Mouse (Mus musculus) intestine, embryonic 14.5 days (tissue): ENCODE measurements at regions not wholly inside any gene's neighbourhood (a gene's known extent, or its start where the extent isn't known, plus 50 kb on each side); places are given as distances from the start of the nearest gene placed in this dataset.
A peak's percentile ranks its signal among the peaks of the same experiment; 100 is the strongest.

Source experiments
- ATAC-seq: fragments of 200-750 bp; cut with Nextera tagmentation; replicated peaks from 2 replicates; pipeline ENCODE4 v1.8.0; 2017; ENCODE audit warnings: low read depth, moderate number of reproducible peaks, moderate TSS enrichment, moderate library complexity; ENCODE audit not compliant: low FRiP score, low TSS enrichment
- DNase-seq: peaks from one replicate; pipeline ENCODE4 v3.0.0-alpha.2; 2018; ENCODE audit warnings: low spot score
- H3K27ac ChIP-seq: fragments of 300-500 bp; sonication (generic); 2 replicates; pipeline ENCODE4 v1.5.1; 2014; ENCODE audit warnings: low read depth, mild to moderate bottlenecking, control low read depth
- H3K27me3 ChIP-seq: fragments of 300-500 bp; sonication (generic); replicated peaks from 2 replicates; pipeline ENCODE4 v1.6.1; 2014; ENCODE audit warnings: low read length, control low read depth; ENCODE audit not compliant: control insufficient read depth, insufficient read depth
- H3K36me3 ChIP-seq: fragments of 300-500 bp; sonication (generic); 2 replicates; pipeline ENCODE4 v1.6.1; 2014; ENCODE audit warnings: low read length, control low read depth; ENCODE audit not compliant: control insufficient read depth, insufficient read depth
- H3K4me1 ChIP-seq: fragments of 300-500 bp; sonication (generic); replicated peaks from 2 replicates; pipeline ENCODE4 v1.6.1; 2014; ENCODE audit warnings: low read length, control low read depth, mixed read lengths; ENCODE audit not compliant: control insufficient read depth, insufficient read depth
- H3K4me2 ChIP-seq: fragments of 300-500 bp; sonication (generic); 2 replicates; pipeline ENCODE4 v1.6.1; 2014; ENCODE audit warnings: low read length
- H3K4me3 ChIP-seq: fragments of 300-500 bp; sonication (generic); 2 replicates; pipeline ENCODE4 v1.5.1; 2014; ENCODE audit warnings: low read depth, low read length, control low read depth, mixed read lengths
- H3K9ac ChIP-seq: fragments of 300-500 bp; sonication (generic); 2 replicates; pipeline ENCODE4 v1.6.1; 2014; ENCODE audit warnings: mild to moderate bottlenecking, low read length
- H3K9me3 ChIP-seq: fragments of 300-500 bp; sonication (generic); 2 replicates; pipeline ENCODE4 v1.6.1; 2016; ENCODE audit warnings: low read length, control low read depth; ENCODE audit not compliant: control insufficient read depth
- WGBS: fragments of 180-500 bp; shearing (Covaris S2); extraction: QIAGEN DNeasy Blood & Tissue Kit; methylation state at CpG from one replicate; pipeline ENCODE4 v1.1.7; 2014; 5-methylcytosine and 5-hydroxymethylcytosine counted together

DNA sequence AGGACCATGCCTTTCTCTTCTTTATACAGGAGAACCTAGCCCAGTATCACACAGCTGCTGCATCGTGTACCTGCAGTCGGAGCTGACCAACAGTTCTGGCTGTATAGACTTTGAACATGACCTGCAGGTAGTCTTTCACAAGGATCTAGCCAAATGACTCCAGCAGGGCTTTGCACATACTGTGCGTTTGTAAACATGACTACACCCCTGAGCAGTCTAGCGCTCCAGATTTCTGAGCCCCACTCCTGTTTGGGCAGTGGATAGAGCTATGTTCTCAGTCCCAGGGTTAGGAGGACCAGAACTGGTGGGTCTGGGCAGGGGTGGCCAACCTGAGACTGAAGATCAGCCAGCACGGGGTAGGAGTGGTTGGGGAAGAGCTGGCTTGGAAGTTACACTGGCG is 74.6 kb downstream of the Tmem121 start:
- DNase-seq (no peak), ATAC-seq (no peak)
- Histone ChIP-seq H3K4me3 (no peak overlapping the region), H3K27ac (no peak overlapping the region), H3K27me3 (no peaks in the 10 kb centered on the region), H3K36me3 (no peaks in the 10 kb centered on the region), H3K9me3 (no peaks in the 10 kb centered on the region), H3K4me2 (no peak overlapping the region), H3K9ac (no peak overlapping the region), H3K4me1 (no peaks in the 10 kb centered on the region)
- WGBS, result 83% methylated on average over 6 of the region's 6 CpGs

DNA sequence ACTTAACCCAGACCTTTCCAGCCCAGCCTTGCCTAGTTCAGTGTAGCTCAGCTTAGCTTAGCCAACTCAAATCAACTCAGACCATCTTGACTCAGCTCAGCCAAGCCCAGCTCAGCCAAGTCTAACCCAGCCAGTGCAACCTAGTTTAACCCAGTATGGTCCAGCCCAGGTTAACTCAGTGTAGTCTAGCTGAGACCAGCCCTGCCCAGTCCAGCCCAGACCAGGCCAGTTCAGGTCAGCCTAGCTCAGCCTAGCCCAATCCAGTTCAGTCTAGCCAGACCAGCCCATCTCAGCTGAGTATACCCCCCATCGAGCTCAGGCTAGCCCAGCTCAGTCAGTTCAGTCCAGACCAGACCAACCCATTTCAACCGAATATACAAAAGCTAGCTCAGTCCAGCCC is 90.2 kb downstream of the Tmem121 start:
- Histone ChIP-seq H3K9ac (no peak overlapping the region), H3K27me3 (no peaks in the 10 kb centered on the region), H3K4me2 (no peak overlapping the region), H3K9me3 (no peaks in the 10 kb centered on the region), H3K4me1 (no peaks in the 10 kb centered on the region), H3K27ac (no peak overlapping the region), H3K4me3 (no peak overlapping the region), H3K36me3 (no peaks in the 10 kb centered on the region)
- 71% methylated on average over 2 of the region's 2 CpGs for WGBS
- peak; percentile 59; the same call in 1 of the 2 replicates for ATAC-seq
- DNase-seq, result no peak

DNA sequence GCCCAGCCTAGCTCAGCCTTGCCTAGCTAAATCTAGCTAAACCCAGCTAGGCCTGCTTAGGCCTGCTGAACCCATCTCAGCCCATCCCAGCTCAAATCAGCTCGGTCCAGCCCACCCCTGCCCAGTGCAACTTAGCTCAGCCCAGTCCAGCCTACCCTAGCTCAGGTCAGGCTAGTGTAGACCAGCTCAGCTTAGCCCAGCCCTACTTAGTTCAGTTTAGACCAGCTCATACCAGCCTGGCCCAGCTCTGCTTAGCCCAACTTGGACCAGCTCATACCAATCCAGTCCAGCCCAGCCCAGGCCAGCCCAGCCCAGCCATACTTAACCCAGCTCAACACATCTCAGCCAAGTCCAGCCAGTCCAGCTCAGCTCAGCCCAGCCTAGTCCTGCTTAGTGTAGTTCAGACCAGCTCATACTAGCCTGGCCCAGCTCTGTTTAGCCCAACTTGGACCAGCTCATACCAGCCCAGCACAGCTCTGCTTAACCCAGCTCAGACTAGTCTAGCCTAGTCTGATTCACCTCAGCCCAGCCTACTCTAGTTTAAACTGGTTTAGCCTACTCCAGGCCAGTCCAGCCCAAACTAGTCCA is 90.7 kb downstream of the Tmem121 start:
- no peak for DNase-seq
- Histone ChIP-seq H3K9ac (no peak overlapping the region), H3K9me3 (no peaks in the 10 kb centered on the region), H3K27me3 (no peaks in the 10 kb centered on the region), H3K27ac (no peak overlapping the region), H3K36me3 (no peaks in the 10 kb centered on the region), H3K4me1 (no peaks in the 10 kb centered on the region), H3K4me2 (no peak overlapping the region), H3K4me3 (no peak overlapping the region)
- peak; percentile 48 for ATAC-seq
- 69% methylated on average over 1 of the region's 1 CpGs for WGBS

DNA sequence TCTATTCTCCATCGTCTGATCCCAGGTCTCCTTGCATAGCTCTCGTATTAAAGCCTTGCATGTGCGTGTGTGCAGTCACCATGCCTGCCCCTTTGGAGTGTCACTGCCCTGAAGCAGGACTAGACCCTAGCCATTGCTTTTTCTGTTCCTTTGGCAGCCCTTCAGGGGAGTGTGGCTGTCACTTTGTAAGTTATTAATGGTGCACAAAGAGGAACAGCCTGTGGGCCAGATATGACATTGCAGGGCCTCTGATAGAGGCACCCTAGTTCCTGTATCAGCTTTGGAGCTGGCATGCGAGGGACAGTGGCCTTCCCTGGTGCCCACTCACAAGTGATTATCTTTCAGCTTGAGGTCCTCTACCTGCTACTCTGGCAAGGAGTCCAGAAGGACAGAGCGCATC is 92.0 kb downstream of the Tmem121 start:
- Histone ChIP-seq H3K27ac (no peak overlapping the region), H3K4me1 (no peaks in the 10 kb centered on the region), H3K9ac (no peak overlapping the region), H3K4me3 (no peak overlapping the region), H3K36me3 (no peaks in the 10 kb centered on the region), H3K9me3 (no peaks in the 10 kb centered on the region), H3K27me3 (no peaks in the 10 kb centered on the region), H3K4me2 (no peak overlapping the region)
- DNase-seq (no peak), ATAC-seq (no peak)
- 85% methylated on average over 5 of the region's 5 CpGs for WGBS

DNA sequence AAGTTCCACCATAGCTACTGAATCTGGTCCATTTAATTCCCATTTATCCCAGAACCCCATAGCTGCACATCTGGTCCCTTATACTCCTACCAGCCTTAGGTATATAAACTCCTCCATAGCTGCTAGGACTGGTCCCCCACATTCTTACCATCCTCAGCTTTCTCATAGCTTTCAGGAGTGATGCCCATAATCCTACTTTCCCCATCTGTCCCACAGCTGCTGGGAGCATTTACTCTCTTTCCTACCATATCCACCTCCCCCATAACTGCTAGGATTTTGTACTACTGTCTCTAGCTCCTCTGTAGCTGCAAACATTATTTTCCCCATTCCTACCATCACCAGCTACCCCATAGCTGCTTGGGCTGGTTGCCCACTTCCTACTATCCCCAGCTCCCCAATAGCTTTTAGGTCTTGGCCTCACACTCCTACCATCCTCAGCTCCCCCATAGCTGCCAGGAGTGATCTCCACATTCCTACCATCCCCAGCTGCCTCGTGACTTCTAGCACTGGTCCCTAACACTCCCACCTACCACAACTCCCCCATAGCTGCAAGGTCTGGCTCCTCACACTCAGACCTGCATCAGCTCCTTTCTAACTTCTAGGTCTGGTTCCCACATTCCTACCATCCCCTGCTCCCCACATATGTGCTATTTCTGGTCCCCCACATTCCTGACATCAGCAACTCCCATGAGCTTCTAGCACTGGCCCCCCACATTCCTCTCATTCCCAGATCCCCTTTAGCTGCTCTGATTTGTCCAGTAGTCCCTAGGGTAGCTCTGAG is 106.5 kb downstream of the Tmem121 start:
- WGBS, result 50% methylated on average over 1 of the region's 1 CpGs

DNA sequence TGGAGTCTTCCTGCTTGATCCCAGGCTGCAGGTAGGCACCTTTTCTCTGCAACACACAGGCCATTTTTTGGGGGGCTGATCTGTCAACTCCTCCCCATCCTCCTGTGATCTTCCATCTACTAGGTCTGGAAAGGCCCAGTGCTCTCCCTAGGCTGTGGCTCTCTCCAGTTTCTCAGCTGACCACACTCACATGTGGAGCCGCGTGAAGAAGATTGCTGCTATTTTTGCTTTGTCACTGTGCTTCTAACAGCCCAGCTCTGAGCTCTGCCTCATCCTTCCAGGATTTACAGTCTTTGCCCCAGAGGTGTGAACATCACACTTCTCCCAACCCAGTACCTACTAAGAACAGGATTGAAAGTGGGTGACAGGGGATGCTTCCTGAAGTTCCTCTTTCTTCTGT is 110.2 kb downstream of the Tmem121 start:
- DNase-seq (no peak), ATAC-seq (no peak)
- WGBS, result 74% methylated on average over 2 of the region's 2 CpGs

More for the DNA sequence above, 106.5 kb downstream of the Tmem121 start:
- Histone ChIP-seq H3K27me3 (no peaks in the 10 kb centered on the region), H3K4me2 (no peak overlapping the region), H3K4me1 (no peaks in the 10 kb centered on the region), H3K4me3 (no peak overlapping the region), H3K9me3 (no peaks in the 10 kb centered on the region), H3K27ac (no peak overlapping the region), H3K9ac (no peak overlapping the region), H3K36me3 (no peaks in the 10 kb centered on the region)
- ATAC-seq (no peak), DNase-seq (no peak)

DNA sequence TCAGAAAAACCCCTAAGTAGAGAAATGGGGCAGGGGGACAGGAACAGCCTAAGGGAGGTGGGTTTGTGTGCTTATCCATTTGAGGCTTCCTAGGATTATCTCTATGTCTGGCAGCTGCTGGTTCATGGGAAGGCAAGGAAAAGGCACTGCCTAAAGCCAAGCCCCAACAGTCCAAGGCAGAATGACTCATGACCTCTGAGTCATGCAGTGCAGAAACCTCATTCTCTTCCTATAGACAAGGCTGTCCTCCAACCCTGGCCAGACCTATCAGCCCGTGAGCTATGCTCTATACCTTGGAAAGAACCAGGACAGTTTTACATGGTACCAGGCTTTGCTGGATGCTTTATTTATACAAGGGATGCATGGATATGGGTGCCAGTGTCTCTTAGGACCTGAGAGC is 120.2 kb downstream of the Tmem121 start:
- 89% methylated on average over 1 of the region's 1 CpGs for WGBS
- Histone ChIP-seq H3K9me3 (no peaks in the 10 kb centered on the region), H3K4me1 (no peaks in the 10 kb centered on the region), H3K9ac (no peak overlapping the region), H3K27me3 (no peaks in the 10 kb centered on the region), H3K27ac (no peak overlapping the region), H3K36me3 (no peaks in the 10 kb centered on the region), H3K4me3 (no peak overlapping the region), H3K4me2 (no peak overlapping the region)
- ATAC-seq (no peak), DNase-seq (no peak)

More for the DNA sequence above, 110.2 kb downstream of the Tmem121 start:
- Histone ChIP-seq H3K36me3 (no peaks in the 10 kb centered on the region), H3K4me1 (no peaks in the 10 kb centered on the region), H3K27ac (no peak overlapping the region), H3K27me3 (no peaks in the 10 kb centered on the region), H3K9ac (no peak overlapping the region), H3K4me2 (no peak overlapping the region), H3K9me3 (no peaks in the 10 kb centered on the region), H3K4me3 (no peak overlapping the region)

DNA sequence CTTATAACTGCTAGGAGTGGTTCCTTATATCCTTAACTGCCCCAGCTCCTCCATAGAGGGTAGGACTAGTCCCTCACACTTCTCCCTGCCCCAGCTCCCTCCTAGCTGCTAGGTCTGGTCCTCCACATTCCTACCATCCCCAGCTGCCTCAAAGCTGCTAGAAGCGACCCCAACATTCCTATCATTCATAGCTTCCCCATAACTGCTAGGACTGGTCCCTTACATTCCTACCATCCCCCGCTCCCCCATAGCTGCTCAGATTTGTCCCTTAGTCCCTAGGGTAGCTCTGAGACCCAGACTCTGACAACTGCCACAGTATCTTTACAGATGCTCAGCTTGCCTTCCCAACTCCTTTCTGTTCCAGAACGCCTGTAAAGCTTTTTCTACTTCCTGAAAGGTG is 127.6 kb downstream of the Tmem121 start:
- H3K4me2 ChIP-seq, result no peak overlapping the region
- no peaks in the 10 kb centered on the region for H3K9me3 ChIP-seq
- H3K9ac ChIP-seq, result no peak overlapping the region
- WGBS, result 42% methylated on average over 3 of the region's 3 CpGs
- H3K4me3 ChIP-seq, result no peak overlapping the region
- no peak for ATAC-seq
- H3K4me1 ChIP-seq, result no peaks in the 10 kb centered on the region
- no peak for DNase-seq
- H3K27ac ChIP-seq, result no peak overlapping the region
- no peaks in the 10 kb centered on the region for H3K36me3 ChIP-seq
- no peaks in the 10 kb centered on the region for H3K27me3 ChIP-seq

DNA sequence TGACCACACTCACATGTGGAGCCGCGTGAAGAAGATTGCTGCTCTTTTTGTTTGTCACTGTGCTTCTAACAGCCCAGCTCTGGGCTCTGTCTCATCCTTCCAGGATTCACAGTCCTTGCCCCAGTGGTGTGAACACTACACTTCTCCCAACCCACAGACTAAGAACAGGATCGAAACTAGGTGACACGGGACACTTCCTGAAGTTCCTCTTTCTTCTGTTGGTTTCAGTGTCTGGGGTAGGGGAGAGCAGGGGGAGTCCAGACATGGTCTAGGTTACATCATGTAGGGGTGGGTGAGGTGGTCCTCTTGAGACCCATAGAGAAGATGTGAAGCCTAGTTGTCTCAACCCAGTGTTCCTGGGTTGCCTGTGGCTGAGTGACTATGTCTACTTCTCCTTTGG is 128.9 kb downstream of the Tmem121 start:
- Histone ChIP-seq H3K9me3 (no peaks in the 10 kb centered on the region), H3K4me1 (no peaks in the 10 kb centered on the region), H3K4me3 (no peak overlapping the region), H3K36me3 (no peaks in the 10 kb centered on the region), H3K4me2 (no peak overlapping the region), H3K27ac (no peak overlapping the region), H3K9ac (no peak overlapping the region), H3K27me3 (no peaks in the 10 kb centered on the region)
- WGBS, result 92% methylated on average over 4 of the region's 4 CpGs
- ATAC-seq (no peak), DNase-seq (no peak)
